Mouse (Mus musculus): Measurements from ENCODE around the gene Lrp2. TPM values are rescaled to one million over a fixed set of nuclear protein-coding genes. Genes with fewer than 3 reads are reported as not detected.
A peak's percentile ranks its signal among the peaks of the same experiment; 100 is the strongest.
"Not testable (repeated sequence)": the region's sequence is repeated elsewhere in the genome, so short reads cannot be mapped to it uniquely, and the experiment has no call there.

Lrp2 gene
- polyA plus RNA-seq, 1 experiment from 2014 or later: 37.5 TPM

- Histone ChIP-seq H3K9ac (ENCODE audit: low read depth, low read length) (no peak overlapping the region), H3K4me1 (replicated peaks; ENCODE audit: insufficient read depth, low read length) (peaks cover 20% of the 10 kb centered on the region; the same call in 1 of the 2 replicates), H3K4me3 (replicated peaks; ENCODE audit: low read depth, low read length) (peak overlapping the region; percentile 9), H3K4me2 (ENCODE audit: low read length) (peak overlapping the region; percentile 52), H3K27me3 (ENCODE audit: insufficient read depth, low read length) (peaks cover 19% of the 10 kb centered on the region; the same call in 1 of the 2 replicates), H3K9me3 (replicated peaks; ENCODE audit: low read length) (no peaks in the 10 kb centered on the region), H3K27ac (peak overlapping the region; percentile 65), H3K36me3 (ENCODE audit: insufficient read depth, low read length) (no peaks in the 10 kb centered on the region)
- TF ChIP-seq CTCF (IDR thresholded peaks at IDR 0.05; ENCODE audit: low read depth): no peak
- WGBS: 1% methylated on average over 26 of the region's 26 CpGs
- ATAC-seq (replicated peaks; ENCODE audit: low FRiP score, low read depth) (peak; percentile 15; the same call in 1 of the 2 replicates), DNase-seq (ENCODE audit: low spot score) (no peak)
These were observed 1.2 kb upstream of the Lrp2 start for GRCm38 (mm10) chr2:69586821-69587728.

GRCm38 (mm10) chr2:69585191-69585885 lies 527 bp downstream of the Lrp2 start:
- Histone ChIP-seq H3K4me2 (ENCODE audit: low read length) (peak overlapping the region; percentile 96), H3K9ac (ENCODE audit: low read depth, low read length) (peak overlapping the region; percentile 59), H3K27ac (peak overlapping the region; percentile 65), H3K27me3 (ENCODE audit: insufficient read depth, low read length) (peaks cover 19% of the 10 kb centered on the region; the same call in 1 of the 2 replicates), H3K9me3 (replicated peaks; ENCODE audit: low read length) (no peaks in the 10 kb centered on the region), H3K4me1 (replicated peaks; ENCODE audit: insufficient read depth, low read length) (peaks cover 20% of the 10 kb centered on the region; the same call in 1 of the 2 replicates), H3K36me3 (ENCODE audit: insufficient read depth, low read length) (no peaks in the 10 kb centered on the region), H3K4me3 (replicated peaks; ENCODE audit: low read depth, low read length) (peak overlapping the region; percentile 61)
- TF ChIP-seq CTCF (IDR thresholded peaks at IDR 0.05; ENCODE audit: low read depth): no peak
- peak; percentile 22 for ATAC-seq (replicated peaks; ENCODE audit: low FRiP score, low read depth)
- under 1% methylated on average over 59 of the region's 61 CpGs for WGBS
- peak; percentile 28 for DNase-seq (ENCODE audit: low spot score)

GRCm38 (mm10) chr2:69584117-69584933 lies 1.5 kb downstream of the Lrp2 start:
- H3K27me3 ChIP-seq (ENCODE audit: insufficient read depth, low read length): peaks cover 19% of the 10 kb centered on the region; the same call in 1 of the 2 replicates
- H3K4me1 ChIP-seq (replicated peaks; ENCODE audit: insufficient read depth, low read length): peaks cover 20% of the 10 kb centered on the region; the same call in 1 of the 2 replicates
- H3K27ac ChIP-seq: no peak overlapping the region
- H3K9ac ChIP-seq (ENCODE audit: low read depth, low read length): no peak overlapping the region
- no peaks in the 10 kb centered on the region for H3K36me3 ChIP-seq (ENCODE audit: insufficient read depth, low read length)
- peak overlapping the region; percentile 61 for H3K4me3 ChIP-seq (replicated peaks; ENCODE audit: low read depth, low read length)
- ATAC-seq (replicated peaks; ENCODE audit: low FRiP score, low read depth): no peak
- H3K4me2 ChIP-seq (ENCODE audit: low read length): peak overlapping the region; percentile 96
- WGBS: 4% methylated on average over 20 of the region's 20 CpGs
- DNase-seq (ENCODE audit: low spot score): no peak
- no peaks in the 10 kb centered on the region for H3K9me3 ChIP-seq (replicated peaks; ENCODE audit: low read length)
- TF ChIP-seq CTCF (IDR thresholded peaks at IDR 0.05; ENCODE audit: low read depth): no peak

GRCm38 (mm10) chr2:69582861-69583260 lies 3.0 kb downstream of the Lrp2 start:
- Histone ChIP-seq H3K4me1 (replicated peaks; ENCODE audit: insufficient read depth, low read length) (peaks cover 16% of the 10 kb centered on the region; the same call in 1 of the 2 replicates), H3K36me3 (ENCODE audit: insufficient read depth, low read length) (no peaks in the 10 kb centered on the region), H3K4me3 (replicated peaks; ENCODE audit: low read depth, low read length) (0 out of 2 replicates have a peak overlapping the region, but pooled peaks have one; percentile 61), H3K27me3 (ENCODE audit: insufficient read depth, low read length) (peaks cover 11% of the 10 kb centered on the region; the same call in 1 of the 2 replicates), H3K9ac (ENCODE audit: low read depth, low read length) (no peak overlapping the region), H3K9me3 (replicated peaks; ENCODE audit: low read length) (no peaks in the 10 kb centered on the region), H3K27ac (no peak overlapping the region), H3K4me2 (ENCODE audit: low read length) (peak overlapping the region; percentile 34)
- no peak for TF ChIP-seq CTCF (IDR thresholded peaks at IDR 0.05; ENCODE audit: low read depth)
- ATAC-seq (replicated peaks; ENCODE audit: low FRiP score, low read depth) (no peak), DNase-seq (ENCODE audit: low spot score) (no peak)
- WGBS: 49% methylated on average over 7 of the region's 7 CpGs

DNA sequence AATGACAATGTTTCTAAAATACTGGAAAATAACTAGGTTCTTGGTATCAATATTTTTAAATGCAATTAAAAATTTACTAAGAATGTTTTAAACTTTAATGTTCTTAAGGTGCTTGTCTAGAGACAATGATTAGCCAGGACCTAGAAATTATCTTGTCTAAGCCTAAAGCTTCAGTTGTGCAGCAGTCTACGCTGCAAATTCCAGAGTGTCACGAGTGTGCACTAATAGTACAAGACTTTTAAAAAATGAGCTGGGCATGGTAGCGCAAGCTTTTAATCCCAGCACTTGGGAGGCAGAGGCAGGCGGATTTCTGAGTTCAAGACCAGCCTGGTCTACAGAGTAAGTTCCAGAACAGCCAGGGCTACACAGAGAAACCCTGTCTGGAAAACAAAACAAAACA lies 3.8 kb downstream of the Lrp2 start:
- not testable (repeated sequence) for ATAC-seq (replicated peaks; ENCODE audit: low FRiP score, low read depth); H3K4me3 ChIP-seq (replicated peaks; ENCODE audit: low read depth, low read length); H3K27ac ChIP-seq; DNase-seq (ENCODE audit: low spot score); H3K36me3 ChIP-seq (ENCODE audit: insufficient read depth, low read length); H3K9ac ChIP-seq (ENCODE audit: low read depth, low read length); H3K4me1 ChIP-seq (replicated peaks; ENCODE audit: insufficient read depth, low read length); H3K9me3 ChIP-seq (replicated peaks; ENCODE audit: low read length)
- 87% methylated on average over 4 of the region's 4 CpGs for WGBS
- H3K4me2 ChIP-seq (ENCODE audit: low read length): peak overlapping the region; percentile 34; the same call in 1 of the 2 replicates
- peaks cover 10% of the 10 kb centered on the region; the same call in 1 of the 2 replicates for H3K27me3 ChIP-seq (ENCODE audit: insufficient read depth, low read length)

Measured in kidney, postnatal 0 days (tissue).